Comparison of ENCODE assay signal across 23 mouse cellular contexts in the genomic region with DNA sequence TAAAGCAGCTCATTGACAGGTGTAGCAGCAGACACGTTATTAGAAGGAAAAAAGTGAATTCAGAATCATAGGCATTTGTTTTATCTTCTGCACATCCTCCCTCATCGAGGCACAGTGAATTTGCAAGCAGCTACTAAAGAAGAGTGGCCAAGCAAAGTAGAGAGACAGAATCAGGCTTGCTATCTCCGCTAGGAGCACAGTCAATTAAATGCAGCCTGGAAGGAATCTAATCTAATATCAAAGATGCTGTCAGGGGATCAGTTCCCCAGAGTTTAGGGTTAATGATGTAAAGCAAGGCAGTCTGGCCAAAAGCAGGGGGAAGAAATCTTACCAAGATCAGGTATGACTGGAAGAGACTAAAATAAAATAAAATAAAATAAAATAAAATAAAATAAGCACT.
A peak's percentile ranks its signal among the peaks of the same experiment; 100 is the strongest.
DNase-seq lines count a peak whose midpoint lies in the region; ATAC-seq and TF ChIP-seq lines count a peak whose summit lies in the region.
"Had no signal": no experiment of that assay in that cellular context is flagged by ENCODE, and none has a peak within 500 bp of the region (broad histone marks: within the 10 kb centered on the region; RNA-seq: fewer than 3 reads in every experiment).

No protein-coding gene starts in this region.

- H3K27me3 ChIP-seq in hindbrain, postnatal 0 days (ENCODE audit: insufficient read depth, low read length), result no peaks in the 10 kb centered on the region
- H3K27me3 ChIP-seq in hindbrain, embryonic 11.5 days (ENCODE audit: control insufficient read depth, insufficient read depth, low read length), result no peaks in the 10 kb centered on the region
- H3K27me3 ChIP-seq in midbrain, embryonic 14.5 days (ENCODE audit: control insufficient read depth, insufficient read depth, low read length), result no peaks in the 10 kb centered on the region
- H3K27me3 ChIP-seq in midbrain, embryonic 10.5 days (ENCODE audit: low read depth, poor library complexity, severe bottlenecking), result no peaks in the 10 kb centered on the region
- H3K27me3 ChIP-seq in midbrain, postnatal 0 days (ENCODE audit: insufficient read depth, low read length), result no peaks in the 10 kb centered on the region
- no peaks in the 10 kb centered on the region for H3K27me3 ChIP-seq in midbrain, embryonic 16.5 days (ENCODE audit: control insufficient read depth, insufficient read depth, low read depth, low read length)
- H3K27me3 ChIP-seq in liver, postnatal 0 days (ENCODE audit: insufficient read depth, low read length), result no peaks in the 10 kb centered on the region
- H3K27me3 ChIP-seq: CH12.LX, Patski had no signal

- no peak overlapping the region for H3K27ac ChIP-seq in hindbrain, postnatal 0 days
- H3K27ac ChIP-seq in hindbrain, embryonic 11.5 days (ENCODE audit: low read depth, low read length), result no peak overlapping the region
- H3K27ac ChIP-seq in midbrain, embryonic 14.5 days (replicated peaks; ENCODE audit: low read depth, low read length), result no peak overlapping the region
- no peak overlapping the region for H3K27ac ChIP-seq in midbrain, embryonic 10.5 days (replicated peaks)
- H3K27ac ChIP-seq in midbrain, postnatal 0 days (ENCODE audit: low read depth, low read length), result no peak overlapping the region
- H3K27ac ChIP-seq in midbrain, embryonic 16.5 days (ENCODE audit: low read length), result no peak overlapping the region
- no peak overlapping the region for H3K27ac ChIP-seq in liver, postnatal 0 days (ENCODE audit: low read depth)

- no peaks in the 10 kb centered on the region for H3K4me1 ChIP-seq in hindbrain, postnatal 0 days (ENCODE audit: insufficient read depth, low read length)
- no peaks in the 10 kb centered on the region for H3K4me1 ChIP-seq in hindbrain, embryonic 11.5 days (replicated peaks; ENCODE audit: control insufficient read depth, insufficient read depth, low read length)
- H3K4me1 ChIP-seq in midbrain, embryonic 14.5 days (ENCODE audit: control insufficient read depth, insufficient read depth, low read length), result no peaks in the 10 kb centered on the region
- no peaks in the 10 kb centered on the region for H3K4me1 ChIP-seq in midbrain, embryonic 10.5 days
- no peaks in the 10 kb centered on the region for H3K4me1 ChIP-seq in midbrain, postnatal 0 days (ENCODE audit: insufficient read depth, low read length)
- H3K4me1 ChIP-seq in midbrain, embryonic 16.5 days (ENCODE audit: control insufficient read depth, insufficient read depth, low read length), result no peaks in the 10 kb centered on the region
- no peaks in the 10 kb centered on the region for H3K4me1 ChIP-seq in liver, postnatal 0 days (ENCODE audit: insufficient read depth)

- 56% methylated on average over 3 of the region's 3 CpGs for WGBS in hindbrain, postnatal 0 days
- 74% methylated on average over 3 of the region's 3 CpGs for WGBS in hindbrain, embryonic 11.5 days
- 52% methylated on average over 3 of the region's 3 CpGs for WGBS in midbrain, embryonic 14.5 days
- 85% methylated on average over 3 of the region's 3 CpGs for WGBS in midbrain, embryonic 10.5 days
- 38% methylated on average over 3 of the region's 3 CpGs for WGBS in midbrain, postnatal 0 days
- WGBS in midbrain, embryonic 16.5 days, result 50% methylated on average over 3 of the region's 3 CpGs
- WGBS in liver, postnatal 0 days (ENCODE audit: insufficient replicate concordance), result 59% methylated on average over 3 of the region's 3 CpGs

- no peak for TF ChIP-seq POLR2A in brain, embryonic 14.5 days (IDR thresholded peaks at IDR 0.05; ENCODE audit: borderline replicate concordance, extremely low read depth, insufficient read depth, insufficient read length, poor library complexity, severe bottlenecking)

- no peak overlapping the region for H3K4me2 ChIP-seq in hindbrain, postnatal 0 days (ENCODE audit: low read depth, low read length)
- no peak overlapping the region for H3K4me2 ChIP-seq in hindbrain, embryonic 11.5 days (replicated peaks; ENCODE audit: low read depth, low read length)
- H3K4me2 ChIP-seq in midbrain, embryonic 14.5 days (ENCODE audit: low read length), result no peak overlapping the region
- H3K4me2 ChIP-seq in midbrain, postnatal 0 days (ENCODE audit: low read depth, low read length, poor library complexity, severe bottlenecking), result no peak overlapping the region
- no peak overlapping the region for H3K4me2 ChIP-seq in midbrain, embryonic 16.5 days (ENCODE audit: low read length)
- no peak overlapping the region for H3K4me2 ChIP-seq in liver, postnatal 0 days (ENCODE audit: low read depth, low read length)

- H3K4me3 ChIP-seq in hindbrain, postnatal 0 days (ENCODE audit: low read length), result no peak overlapping the region
- no peak overlapping the region for H3K4me3 ChIP-seq in hindbrain, embryonic 11.5 days (ENCODE audit: low read depth, low read length)
- no peak overlapping the region for H3K4me3 ChIP-seq in midbrain, embryonic 14.5 days (replicated peaks; ENCODE audit: low read depth, low read length)
- H3K4me3 ChIP-seq in midbrain, embryonic 10.5 days, result no peak overlapping the region
- no peak overlapping the region for H3K4me3 ChIP-seq in midbrain, postnatal 0 days (ENCODE audit: low read depth, low read length)
- no peak overlapping the region for H3K4me3 ChIP-seq in midbrain, embryonic 16.5 days (ENCODE audit: low read depth, low read length)
- no peak overlapping the region for H3K4me3 ChIP-seq in liver, postnatal 0 days (ENCODE audit: low read depth, low read length)

- H3K9me3 ChIP-seq in hindbrain, postnatal 0 days (ENCODE audit: low read length), result no peaks in the 10 kb centered on the region
- H3K9me3 ChIP-seq in hindbrain, embryonic 11.5 days (ENCODE audit: control insufficient read depth, low read length), result no peaks in the 10 kb centered on the region
- no peaks in the 10 kb centered on the region for H3K9me3 ChIP-seq in midbrain, embryonic 14.5 days (ENCODE audit: control insufficient read depth, low read length)
- H3K9me3 ChIP-seq in midbrain, embryonic 10.5 days (replicated peaks), result no peaks in the 10 kb centered on the region
- H3K9me3 ChIP-seq in midbrain, postnatal 0 days (ENCODE audit: low read length), result no peaks in the 10 kb centered on the region
- no peaks in the 10 kb centered on the region for H3K9me3 ChIP-seq in midbrain, embryonic 16.5 days (replicated peaks; ENCODE audit: control insufficient read depth, low read length, poor library complexity, severe bottlenecking)
- H3K9me3 ChIP-seq in liver, postnatal 0 days (ENCODE audit: low read length), result 0 out of 2 replicates have a peak, but pooled peaks cover 2% of the 10 kb centered on the region
- H3K9me3 ChIP-seq: G1E had no signal

- no peak for ATAC-seq in hindbrain, postnatal 0 days
- ATAC-seq in hindbrain, embryonic 11.5 days (ENCODE audit: low FRiP score), result no peak
- ATAC-seq in midbrain, embryonic 14.5 days (ENCODE audit: low FRiP score, low TSS enrichment), result no peak
- ATAC-seq in midbrain, postnatal 0 days (ENCODE audit: low FRiP score), result no peak
- ATAC-seq in midbrain, embryonic 16.5 days, result no peak
- ATAC-seq in liver, postnatal 0 days, result no peak
- ATAC-seq: activated CD4-positive, CD25-positive, alpha-beta regulatory T cell, adult 4 months; CD4-positive, CD25-positive, alpha-beta regulatory T cell, adult 4 months; Patski had no signal

- no peak for TF ChIP-seq CTCF in hindbrain, postnatal 0 days (IDR thresholded peaks at IDR 0.05; ENCODE audit: low read depth)
- TF ChIP-seq CTCF in midbrain, postnatal 0 days (IDR thresholded peaks at IDR 0.05), result no peak
- TF ChIP-seq CTCF in brain, embryonic 14.5 days (IDR thresholded peaks at IDR 0.05; ENCODE audit: borderline replicate concordance, extremely low read depth, insufficient read depth, insufficient read length), result no peak
- TF ChIP-seq CTCF in liver, postnatal 0 days (IDR thresholded peaks at IDR 0.05; ENCODE audit: low read depth), result no peak

- no peaks in the 10 kb centered on the region for H3K36me3 ChIP-seq in hindbrain, postnatal 0 days (ENCODE audit: insufficient read depth, low read length)
- H3K36me3 ChIP-seq in hindbrain, embryonic 11.5 days (ENCODE audit: control insufficient read depth, insufficient read depth, low read length), result no peaks in the 10 kb centered on the region
- H3K36me3 ChIP-seq in midbrain, embryonic 14.5 days (ENCODE audit: control insufficient read depth, insufficient read depth, low read length), result no peaks in the 10 kb centered on the region
- H3K36me3 ChIP-seq in midbrain, embryonic 10.5 days, result no peaks in the 10 kb centered on the region
- H3K36me3 ChIP-seq in midbrain, postnatal 0 days (ENCODE audit: insufficient read depth, low read length), result no peaks in the 10 kb centered on the region
- H3K36me3 ChIP-seq in midbrain, embryonic 16.5 days (ENCODE audit: control insufficient read depth, insufficient read depth, low read length), result no peaks in the 10 kb centered on the region
- no peaks in the 10 kb centered on the region for H3K36me3 ChIP-seq in liver, postnatal 0 days (replicated peaks; ENCODE audit: insufficient read depth, low read length)
- H3K36me3 ChIP-seq: G1E had no signal

- H3K9ac ChIP-seq in hindbrain, postnatal 0 days (replicated peaks; ENCODE audit: low read length), result no peak overlapping the region
- H3K9ac ChIP-seq in hindbrain, embryonic 11.5 days (ENCODE audit: low read depth, low read length), result no peak overlapping the region
- H3K9ac ChIP-seq in midbrain, embryonic 14.5 days (replicated peaks; ENCODE audit: low read length), result no peak overlapping the region
- H3K9ac ChIP-seq in midbrain, postnatal 0 days (replicated peaks; ENCODE audit: low read length, poor library complexity, severe bottlenecking), result no peak overlapping the region
- H3K9ac ChIP-seq in midbrain, embryonic 16.5 days (ENCODE audit: low read depth, low read length), result no peak overlapping the region
- H3K9ac ChIP-seq in liver, postnatal 0 days (replicated peaks), result no peak overlapping the region

- no peak for TF ChIP-seq EP300 in liver, postnatal 0 days (IDR thresholded peaks at IDR 0.05; ENCODE audit: low read depth)

- DNase-seq in hindbrain, postnatal 0 days (ENCODE audit: low spot score), result peak; percentile 3
- no peak for DNase-seq in hindbrain, embryonic 11.5 days (ENCODE audit: low spot score)
- peak; percentile 55 for DNase-seq in midbrain, embryonic 14.5 days
- no peak for DNase-seq in midbrain, embryonic 10.5 days (ENCODE audit: low spot score)
- peak; percentile 12 for DNase-seq in midbrain, postnatal 0 days (ENCODE audit: low spot score)
- peak; percentile 58 for DNase-seq in brain, embryonic 14.5 days (ENCODE audit: low read depth)
- no peak for DNase-seq in liver, postnatal 0 days
- DNase-seq: adrenal gland, adult 2 months; adrenal gland, adult 8-10 months; adrenal gland, postnatal 10 days; adrenal gland, postnatal 14 days; adrenal gland, postnatal 25 days; adrenal gland, postnatal 36 days; B cell, adult 2 months; cerebellum, adult 11 months; cerebellum, adult 11-12 months; cerebellum, adult 18-20 months had no signal

Comparison
In these comparisons a context has a peak if more than half of its experiments do, and no peak if none do; other contexts are left out.
1. DNase-seq: peak in hindbrain, postnatal 0 days (single experiment), midbrain, embryonic 14.5 days (single experiment), midbrain, postnatal 0 days (single experiment) and brain, embryonic 14.5 days (single experiment); none in hindbrain, embryonic 11.5 days (single experiment), midbrain, embryonic 10.5 days (single experiment) and liver, postnatal 0 days (single experiment).